Mouse (Mus musculus): Measurements from ENCODE around the gene Chrnb1. TPM values are rescaled to one million over a fixed set of nuclear protein-coding genes. Genes with fewer than 3 reads are reported as not detected.

Chrnb1 gene
- polyA plus RNA-seq, 1 experiment = 3.5 TPM

- Histone ChIP-seq H3K4me1 (ENCODE audit: control insufficient read depth, insufficient read depth, low read length) (peaks cover 1% of the 10 kb centered on the region; the same call in 1 of the 2 replicates), H3K27ac (ENCODE audit: control insufficient read depth, insufficient read depth, low read depth, low read length, poor library complexity) (no peak within 1 kb of the TSS; the same call in 1 of the 2 replicates), H3K4me3 (replicated peaks; ENCODE audit: control insufficient read depth, low read depth, low read length) (peak within 1 kb of the TSS; percentile 33)
- TF ChIP-seq CTCF (IDR thresholded peaks at IDR 0.05; ENCODE audit: control insufficient read depth, insufficient read depth, low read length) = no peak
- no peak for TF ChIP-seq POLR2A (IDR thresholded peaks at IDR 0.05; ENCODE audit: borderline replicate concordance, control insufficient read depth, low read depth, low read length)
- WGBS = 4% methylated on average over 33 of the region's 33 CpGs
These were observed 5.7 kb upstream of the Chrnb1 start, which contains the start of gene Fgf11 for GRCm38 (mm10) chr11:69801379-69801977. Gene Fgf11 (minus strand): TSS chr11:69801857.

DNA sequence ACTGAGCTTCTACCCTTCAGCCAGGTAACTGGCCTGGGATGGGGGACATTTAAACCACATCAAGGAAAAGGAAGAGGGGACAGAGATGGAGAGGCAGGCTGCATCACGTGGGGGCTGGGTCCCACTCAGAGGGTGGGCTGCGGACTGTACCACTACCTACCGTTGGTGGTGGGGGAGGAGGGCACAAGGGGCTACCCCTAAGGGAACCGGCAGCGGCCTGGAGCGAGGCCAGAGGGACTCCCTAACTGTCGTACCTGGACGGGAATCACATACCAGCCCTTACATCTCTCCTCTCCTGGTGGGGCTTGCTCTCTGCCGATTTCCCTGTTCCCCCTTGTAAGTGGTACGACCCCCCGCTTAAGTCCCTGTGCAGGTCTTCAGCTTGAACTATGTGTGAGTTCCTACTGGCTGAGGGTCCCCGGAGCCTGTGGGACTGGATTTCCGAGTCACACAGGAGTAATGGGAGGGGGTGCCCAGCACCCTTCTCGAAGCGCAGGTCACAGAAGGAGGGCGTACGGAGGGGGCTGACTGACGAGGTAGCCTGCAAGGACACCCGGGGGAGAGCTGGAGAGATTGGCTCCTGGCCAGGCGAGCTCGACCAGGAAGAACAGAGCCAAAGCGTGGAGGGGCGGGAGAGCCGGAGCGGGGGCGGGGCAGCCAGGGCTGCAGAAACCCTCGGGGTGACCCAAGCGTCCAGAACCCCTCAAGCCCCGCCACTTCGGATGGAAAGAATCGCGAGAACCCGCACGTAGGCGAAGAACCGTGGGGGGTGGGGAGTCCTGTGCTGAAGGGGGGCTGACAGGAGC lies 4.9 kb upstream of the Chrnb1 start:
- Histone ChIP-seq H3K4me3 (replicated peaks; ENCODE audit: control insufficient read depth, low read depth, low read length) (no peak overlapping the region), H3K4me1 (ENCODE audit: control insufficient read depth, insufficient read depth, low read length) (peaks cover 1% of the 10 kb centered on the region; the same call in 1 of the 2 replicates), H3K27ac (ENCODE audit: control insufficient read depth, insufficient read depth, low read depth, low read length, poor library complexity) (no peak overlapping the region)
- WGBS = under 1% methylated on average over 36 of the region's 36 CpGs
- TF ChIP-seq CTCF (IDR thresholded peaks at IDR 0.05; ENCODE audit: control insufficient read depth, insufficient read depth, low read length) = no peak
- no peak for TF ChIP-seq POLR2A (IDR thresholded peaks at IDR 0.05; ENCODE audit: borderline replicate concordance, control insufficient read depth, low read depth, low read length)

DNA sequence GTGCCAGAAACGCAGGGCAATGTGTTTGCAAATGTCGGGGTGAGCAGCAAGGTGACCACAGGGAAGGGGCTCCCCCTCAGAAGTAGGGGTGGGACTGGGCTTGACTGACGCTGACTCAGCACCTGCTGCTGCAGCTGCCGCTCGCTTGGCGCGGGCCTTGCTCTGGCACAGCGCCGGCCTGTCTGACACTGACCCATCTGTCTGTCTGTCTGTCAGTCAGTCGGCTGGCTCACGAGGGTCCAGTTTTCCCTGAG lies 4.3 kb upstream of the Chrnb1 start:
- no peak overlapping the region for H3K4me3 ChIP-seq (replicated peaks; ENCODE audit: control insufficient read depth, low read depth, low read length)
- peaks cover 1% of the 10 kb centered on the region; the same call in 1 of the 2 replicates for H3K4me1 ChIP-seq (ENCODE audit: control insufficient read depth, insufficient read depth, low read length)
- 3% methylated on average over 11 of the region's 11 CpGs for WGBS

GRCm38 (mm10) chr11:69799394-69800137 lies 3.8 kb upstream of the Chrnb1 start:
- Histone ChIP-seq H3K4me1 (ENCODE audit: control insufficient read depth, insufficient read depth, low read length) (peaks cover 1% of the 10 kb centered on the region; the same call in 1 of the 2 replicates), H3K4me3 (replicated peaks; ENCODE audit: control insufficient read depth, low read depth, low read length) (no peak overlapping the region), H3K27ac (ENCODE audit: control insufficient read depth, insufficient read depth, low read depth, low read length, poor library complexity) (no peak overlapping the region)
- WGBS = 18% methylated on average over 12 of the region's 12 CpGs
- no peak for TF ChIP-seq CTCF (IDR thresholded peaks at IDR 0.05; ENCODE audit: control insufficient read depth, insufficient read depth, low read length)
- TF ChIP-seq POLR2A (IDR thresholded peaks at IDR 0.05; ENCODE audit: borderline replicate concordance, control insufficient read depth, low read depth, low read length) = no peak

More for the DNA sequence above, 4.3 kb upstream of the Chrnb1 start:
- H3K27ac ChIP-seq (ENCODE audit: control insufficient read depth, insufficient read depth, low read depth, low read length, poor library complexity) = no peak overlapping the region
- TF ChIP-seq POLR2A (IDR thresholded peaks at IDR 0.05; ENCODE audit: borderline replicate concordance, control insufficient read depth, low read depth, low read length) = no peak
- TF ChIP-seq CTCF (IDR thresholded peaks at IDR 0.05; ENCODE audit: control insufficient read depth, insufficient read depth, low read length) = no peak

DNA sequence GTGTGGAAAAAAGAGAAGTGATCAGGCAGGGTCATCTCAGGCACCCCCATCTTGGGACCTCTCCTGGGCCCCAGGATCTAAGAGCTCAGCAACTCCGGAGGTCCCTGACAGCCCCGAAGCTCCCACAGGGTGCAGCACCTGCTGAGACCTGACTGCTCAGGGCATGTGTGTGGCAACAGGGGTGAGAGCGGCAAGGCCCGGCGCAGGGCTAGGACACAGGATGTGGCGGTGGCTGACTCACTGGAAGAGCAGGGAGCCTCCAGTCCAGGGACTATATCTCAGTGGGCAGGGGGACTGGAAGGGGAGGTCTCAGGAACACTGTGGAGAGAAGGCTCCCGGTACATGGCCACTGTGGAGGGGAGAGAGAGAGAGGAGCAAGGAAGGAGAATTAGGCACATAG lies 2.2 kb upstream of the Chrnb1 start:
- Histone ChIP-seq H3K27ac (ENCODE audit: control insufficient read depth, insufficient read depth, low read depth, low read length, poor library complexity) (no peak overlapping the region), H3K4me1 (ENCODE audit: control insufficient read depth, insufficient read depth, low read length) (peaks cover 1% of the 10 kb centered on the region; the same call in 1 of the 2 replicates), H3K4me3 (replicated peaks; ENCODE audit: control insufficient read depth, low read depth, low read length) (no peak overlapping the region)
- WGBS = 57% methylated on average over 7 of the region's 7 CpGs
- TF ChIP-seq CTCF (IDR thresholded peaks at IDR 0.05; ENCODE audit: control insufficient read depth, insufficient read depth, low read length) = no peak
- TF ChIP-seq POLR2A (IDR thresholded peaks at IDR 0.05; ENCODE audit: borderline replicate concordance, control insufficient read depth, low read depth, low read length) = no peak

DNA sequence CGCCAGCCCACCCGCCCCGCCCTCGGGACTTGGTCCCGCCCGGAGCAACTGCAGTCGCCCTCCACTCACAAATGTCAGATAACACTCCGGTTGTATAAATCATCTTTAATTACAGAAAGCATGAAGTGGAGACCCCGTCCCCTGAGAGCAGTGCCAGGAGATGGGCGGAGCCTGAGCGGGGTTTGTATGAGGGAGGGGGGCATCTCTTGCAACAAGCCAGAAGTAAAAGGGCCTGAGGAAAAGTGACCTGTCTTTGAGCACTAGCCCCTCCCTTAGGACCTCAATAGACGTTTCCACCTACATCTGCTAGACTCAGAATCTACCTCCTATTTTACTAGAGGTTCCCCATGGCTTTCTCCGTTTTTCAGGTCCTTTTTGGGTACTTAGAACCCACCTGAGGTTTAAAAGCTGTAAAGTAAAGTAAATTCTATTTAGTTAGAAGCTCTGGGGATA lies 266 bp upstream of the Chrnb1 start:
- WGBS = 5% methylated on average over 13 of the region's 13 CpGs

DNA sequence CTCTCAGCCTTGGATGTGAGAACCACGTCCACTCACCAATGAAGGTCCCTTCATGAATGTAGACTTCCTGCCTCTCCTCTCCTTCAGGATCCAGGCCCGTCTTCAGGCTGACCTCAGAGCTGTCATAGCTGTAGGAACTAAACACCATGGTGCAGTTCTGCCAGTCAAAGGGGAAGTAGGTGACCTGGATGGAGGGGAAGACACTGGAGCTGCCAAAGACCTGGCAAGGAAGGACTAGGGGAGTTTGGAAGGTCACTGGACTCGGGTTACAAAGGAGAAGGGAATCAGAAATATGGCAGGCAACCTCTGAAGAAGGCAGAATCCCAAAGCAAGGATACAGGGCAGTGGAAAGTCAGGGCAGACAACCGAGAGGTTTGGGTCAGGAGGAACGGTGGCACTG lies 2.3 kb downstream of the Chrnb1 start:
- Histone ChIP-seq H3K4me3 (replicated peaks; ENCODE audit: control insufficient read depth, low read depth, low read length) (no peak overlapping the region), H3K27ac (ENCODE audit: control insufficient read depth, insufficient read depth, low read depth, low read length, poor library complexity) (no peak overlapping the region), H3K4me1 (ENCODE audit: control insufficient read depth, insufficient read depth, low read length) (no peaks in the 10 kb centered on the region)
- TF ChIP-seq CTCF (IDR thresholded peaks at IDR 0.05; ENCODE audit: control insufficient read depth, insufficient read depth, low read length) (no peak), POLR2A (IDR thresholded peaks at IDR 0.05; ENCODE audit: borderline replicate concordance, control insufficient read depth, low read depth, low read length) (no peak)
- WGBS = 65% methylated on average over 5 of the region's 5 CpGs

More for the DNA sequence above, 266 bp upstream of the Chrnb1 start:
- H3K27ac ChIP-seq (ENCODE audit: control insufficient read depth, insufficient read depth, low read depth, low read length, poor library complexity) = no peak overlapping the region
- TF ChIP-seq CTCF (IDR thresholded peaks at IDR 0.05; ENCODE audit: control insufficient read depth, insufficient read depth, low read length) (no peak), POLR2A (IDR thresholded peaks at IDR 0.05; ENCODE audit: borderline replicate concordance, control insufficient read depth, low read depth, low read length) (no peak)
- H3K4me1 ChIP-seq (ENCODE audit: control insufficient read depth, insufficient read depth, low read length) = peaks cover 1% of the 10 kb centered on the region; the same call in 1 of the 2 replicates
- H3K4me3 ChIP-seq (replicated peaks; ENCODE audit: control insufficient read depth, low read depth, low read length) = no peak overlapping the region

- WGBS = 67% methylated on average over 5 of the region's 5 CpGs
These were observed 4.3 kb downstream of the Chrnb1 start for GRCm38 (mm10) chr11:69791420-69791819.

More at GRCm38 (mm10) chr11:69791420-69791819, 4.3 kb downstream of the Chrnb1 start:
- no peaks in the 10 kb centered on the region for H3K4me1 ChIP-seq (ENCODE audit: control insufficient read depth, insufficient read depth, low read length)
- no peak overlapping the region for H3K4me3 ChIP-seq (replicated peaks; ENCODE audit: control insufficient read depth, low read depth, low read length)
- TF ChIP-seq POLR2A (IDR thresholded peaks at IDR 0.05; ENCODE audit: borderline replicate concordance, control insufficient read depth, low read depth, low read length) (no peak), CTCF (IDR thresholded peaks at IDR 0.05; ENCODE audit: control insufficient read depth, insufficient read depth, low read length) (no peak)
- no peak overlapping the region for H3K27ac ChIP-seq (ENCODE audit: control insufficient read depth, insufficient read depth, low read depth, low read length, poor library complexity)

All from bone marrow, adult 2 months (tissue).